Mouse (Mus musculus) liver, embryonic 12.5 days (tissue): ENCODE data around the gene Stk11. TPM values are rescaled to one million over a fixed set of nuclear protein-coding genes. Genes with fewer than 3 reads are reported as not detected.

Experiments
- ATAC-seq: fragments of 200-750 bp; cut with Nextera tagmentation; 2 replicates; pipeline ENCODE4 v1.8.0; 2017; ENCODE audit warnings: moderate number of reproducible peaks, mild to moderate bottlenecking, moderate library complexity
- H3K27ac ChIP-seq: fragments of 300-500 bp; sonication (generic); 2 replicates; pipeline ENCODE4 v1.5.1; 2016; ENCODE audit warnings: mild to moderate bottlenecking
- H3K27me3 ChIP-seq: fragments of 300-500 bp; sonication (generic); replicated peaks from 2 replicates; pipeline ENCODE4 v1.6.1; 2016; ENCODE audit warnings: mild to moderate bottlenecking, moderate library complexity
- H3K36me3 ChIP-seq: fragments of 300-500 bp; sonication (generic); 2 replicates; pipeline ENCODE4 v1.6.1; 2016; ENCODE audit warnings: mild to moderate bottlenecking, moderate library complexity
- H3K4me1 ChIP-seq: fragments of 300-500 bp; sonication (generic); 2 replicates; pipeline ENCODE4 v1.6.1; 2016
- H3K4me2 ChIP-seq: fragments of 300-500 bp; sonication (generic); 2 replicates; pipeline ENCODE4 v1.6.1; 2016; ENCODE audit warnings: mild to moderate bottlenecking, moderate library complexity
- H3K4me3 ChIP-seq: fragments of 300-500 bp; sonication (generic); 2 replicates; pipeline ENCODE4 v1.5.1; 2016; ENCODE audit warnings: mild to moderate bottlenecking, moderate library complexity
- H3K9ac ChIP-seq: fragments of 300-500 bp; sonication (generic); 2 replicates; pipeline ENCODE4 v1.6.1; 2016; ENCODE audit warnings: mild to moderate bottlenecking, moderate library complexity
- H3K9me3 ChIP-seq: fragments of 300-500 bp; sonication (generic); replicated peaks from 2 replicates; pipeline ENCODE4 v1.6.1; 2016; ENCODE audit warnings: mild to moderate bottlenecking, moderate library complexity
- WGBS: fragments of 180-500 bp; shearing (Covaris S2); methylation state at CpG from one replicate; pipeline ENCODE4 v1.1.7; 2016; ENCODE audit not compliant: insufficient replicate concordance; 5-methylcytosine and 5-hydroxymethylcytosine counted together
- polyA plus RNA-seq: library from polyadenylated mRNA; unstranded; fragments of >200 nt; fragmentation: Nextera tagmentation; extraction: Ambion mirVana; gene quantifications from 2 replicates; pipeline ENCODE4 v1.2.1, GENCODE M21; 2016

Gene Stk11
- polyA plus RNA-seq, 1 experiment from 2014 or later, result 18.6 TPM

DNA sequence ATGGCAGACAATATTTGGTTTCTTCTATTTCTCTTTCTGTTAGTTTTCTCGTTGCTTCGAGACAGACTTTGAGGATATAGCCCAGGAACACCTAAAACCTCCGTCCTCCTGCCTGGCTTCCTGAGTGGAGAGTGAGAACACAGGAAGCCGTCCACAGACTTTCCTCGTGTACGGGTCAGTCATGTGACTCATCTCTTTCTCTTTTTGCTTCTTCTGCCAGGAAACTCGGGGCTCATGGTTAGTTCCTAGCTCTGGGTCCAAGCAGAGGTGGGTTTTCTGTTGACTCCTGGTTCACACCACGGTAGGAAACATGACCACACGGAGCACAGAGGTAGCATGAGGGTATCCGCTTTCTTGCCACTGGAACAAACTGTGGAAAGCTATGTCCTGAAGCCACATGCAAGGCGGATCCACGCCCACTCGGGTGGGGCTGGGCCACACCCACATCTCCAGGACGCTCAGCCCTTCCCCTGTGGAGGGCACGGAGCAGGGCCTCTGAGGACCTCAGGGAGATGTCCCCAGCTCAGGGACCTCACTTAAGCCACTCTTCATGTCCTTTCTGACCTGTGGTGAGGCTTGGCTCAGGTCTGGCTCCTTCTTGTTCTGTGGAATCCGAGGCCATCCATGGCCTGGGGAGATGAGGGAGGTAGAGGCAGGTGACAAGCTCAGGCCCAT is 35.1 kb upstream of the Stk11 start:
- Histone ChIP-seq H3K4me3 (peak overlapping the region; percentile 32), H3K4me2 (peak overlapping the region; percentile 76), H3K27me3 (no peaks in the 10 kb centered on the region), H3K9me3 (no peaks in the 10 kb centered on the region), H3K36me3 (peaks cover 90% of the 10 kb centered on the region), H3K9ac (peak overlapping the region; percentile 73), H3K27ac (peak overlapping the region; percentile 96), H3K4me1 (peaks cover 73% of the 10 kb centered on the region)
- WGBS, result 52% methylated on average over 16 of the region's 16 CpGs
- peak; percentile 88 for ATAC-seq

DNA sequence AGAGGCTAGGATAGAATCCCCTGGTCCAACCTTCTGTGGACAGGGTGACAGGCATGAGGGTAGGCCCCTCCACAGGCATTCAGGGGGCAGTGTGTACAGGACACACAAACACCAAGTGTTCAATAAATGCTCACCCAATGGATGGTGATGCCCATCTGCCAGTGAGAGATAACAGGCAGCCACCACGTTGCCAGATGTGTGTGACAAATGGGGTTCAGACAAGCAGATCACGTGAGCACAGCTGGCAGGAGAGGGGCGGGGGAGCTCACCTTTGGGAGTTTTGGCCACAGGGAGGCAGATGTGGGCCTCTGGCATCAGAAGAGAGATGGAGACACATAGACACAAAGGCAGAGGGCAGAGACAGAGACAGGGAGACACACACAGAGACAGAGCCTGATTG is 34.5 kb upstream of the Stk11 start:
- H3K27me3 ChIP-seq, result no peaks in the 10 kb centered on the region
- 17% methylated on average over 3 of the region's 3 CpGs for WGBS
- ATAC-seq, result peak; percentile 93
- H3K9ac ChIP-seq, result peak overlapping the region; percentile 73
- peaks cover 68% of the 10 kb centered on the region for H3K4me1 ChIP-seq
- no peaks in the 10 kb centered on the region for H3K9me3 ChIP-seq
- H3K4me2 ChIP-seq, result peak overlapping the region; percentile 76
- peaks cover 90% of the 10 kb centered on the region for H3K36me3 ChIP-seq
- H3K4me3 ChIP-seq, result peak overlapping the region; percentile 32
- peak overlapping the region; percentile 96 for H3K27ac ChIP-seq

DNA sequence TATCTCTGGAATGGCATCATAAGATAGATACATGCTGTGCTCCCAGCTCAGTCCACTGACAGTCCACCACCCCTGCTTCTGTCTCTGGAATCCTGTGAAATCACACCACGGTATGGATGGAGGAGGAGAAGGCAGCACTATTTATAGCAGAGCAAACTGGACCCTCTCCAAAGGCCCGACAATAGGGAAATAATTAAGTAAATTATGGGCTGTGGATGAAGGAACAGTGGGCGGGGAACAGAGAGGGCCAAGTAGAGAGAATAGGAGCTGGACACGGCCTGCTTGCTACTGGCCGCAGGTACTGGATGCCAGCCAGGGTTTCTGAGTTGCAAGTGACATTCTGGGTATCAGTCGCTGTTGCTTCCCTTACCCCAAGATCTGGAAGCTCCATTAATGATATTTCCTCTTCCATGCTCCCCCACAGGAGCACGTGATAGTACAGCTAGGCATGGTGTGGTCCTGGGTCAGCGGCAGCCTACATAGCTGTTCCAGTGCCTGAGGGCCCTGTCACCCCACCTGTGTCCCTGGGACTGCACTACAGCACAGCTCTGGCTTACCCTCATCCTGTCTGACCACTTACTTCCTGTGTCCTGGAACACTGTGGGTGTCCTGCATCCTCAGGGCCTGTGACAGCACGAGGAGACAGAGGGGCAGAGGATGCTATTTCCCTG is 30.7 kb upstream of the Stk11 start:
- ATAC-seq, result no peak
- no peak overlapping the region for H3K9ac ChIP-seq
- peaks cover 86% of the 10 kb centered on the region for H3K4me1 ChIP-seq
- H3K9me3 ChIP-seq, result no peaks in the 10 kb centered on the region
- H3K36me3 ChIP-seq, result peaks cover 66% of the 10 kb centered on the region
- no peak overlapping the region for H3K4me2 ChIP-seq
- no peak overlapping the region for H3K4me3 ChIP-seq
- no peak overlapping the region for H3K27ac ChIP-seq
- no peaks in the 10 kb centered on the region for H3K27me3 ChIP-seq
- 82% methylated on average over 9 of the region's 9 CpGs for WGBS

DNA sequence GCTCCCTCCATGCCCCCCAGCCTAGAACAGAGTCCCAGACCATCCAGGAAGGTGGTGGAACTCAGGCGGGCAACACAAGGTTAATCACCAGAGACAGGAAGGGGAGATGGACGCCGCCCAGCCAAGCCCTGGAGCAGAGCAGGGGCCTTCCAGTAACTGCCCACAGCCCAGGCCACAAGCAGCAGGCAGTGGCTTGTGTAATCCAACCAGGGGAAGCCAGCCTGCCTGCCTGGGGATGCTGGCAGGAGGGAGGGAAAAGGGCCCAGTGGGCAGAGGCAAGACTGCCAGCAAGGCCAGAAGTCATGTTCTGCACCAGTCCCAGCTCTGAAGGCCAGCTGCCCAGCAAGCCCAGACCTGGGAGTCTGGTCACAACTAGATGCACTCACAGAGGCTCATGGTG is 28.8 kb upstream of the Stk11 start:
- peak overlapping the region; percentile 24; the same call in 1 of the 2 replicates for H3K9ac ChIP-seq
- no peaks in the 10 kb centered on the region for H3K27me3 ChIP-seq
- no peaks in the 10 kb centered on the region for H3K9me3 ChIP-seq
- H3K4me2 ChIP-seq, result peak overlapping the region; percentile 10; the same call in 1 of the 2 replicates
- H3K4me1 ChIP-seq, result peaks cover 79% of the 10 kb centered on the region
- no peak overlapping the region for H3K4me3 ChIP-seq
- WGBS, result 31% methylated on average over 3 of the region's 3 CpGs
- no peak for ATAC-seq
- peak overlapping the region; percentile 70 for H3K27ac ChIP-seq
- H3K36me3 ChIP-seq, result peaks cover 62% of the 10 kb centered on the region

DNA sequence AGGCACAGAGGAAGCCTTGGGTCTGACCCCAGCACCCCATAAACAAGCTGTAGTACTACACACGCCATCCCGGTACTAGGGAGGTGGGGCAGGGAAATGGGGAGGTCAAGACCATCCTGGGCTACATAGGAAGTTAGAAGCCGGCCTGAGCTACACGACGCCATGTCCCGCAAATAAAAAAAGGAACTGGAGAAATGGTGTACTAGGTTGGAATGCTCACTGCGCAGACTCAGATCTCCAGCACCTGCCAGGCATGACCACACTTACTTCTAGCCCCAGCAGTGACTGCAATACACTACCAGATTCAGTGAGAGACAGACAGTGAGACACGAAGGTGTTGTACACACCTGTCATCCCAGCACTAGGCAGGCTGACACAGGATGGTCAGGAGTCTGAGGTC is 28.1 kb upstream of the Stk11 start:
- peaks cover 57% of the 10 kb centered on the region for H3K36me3 ChIP-seq
- no peaks in the 10 kb centered on the region for H3K27me3 ChIP-seq
- H3K4me1 ChIP-seq, result peaks cover 79% of the 10 kb centered on the region
- H3K9me3 ChIP-seq, result no peaks in the 10 kb centered on the region
- H3K4me3 ChIP-seq, result no peak overlapping the region
- peak overlapping the region; percentile 70 for H3K27ac ChIP-seq
- no peak overlapping the region for H3K4me2 ChIP-seq
- H3K9ac ChIP-seq, result no peak overlapping the region
- ATAC-seq, result no peak
- 58% methylated on average over 8 of the region's 8 CpGs for WGBS

DNA sequence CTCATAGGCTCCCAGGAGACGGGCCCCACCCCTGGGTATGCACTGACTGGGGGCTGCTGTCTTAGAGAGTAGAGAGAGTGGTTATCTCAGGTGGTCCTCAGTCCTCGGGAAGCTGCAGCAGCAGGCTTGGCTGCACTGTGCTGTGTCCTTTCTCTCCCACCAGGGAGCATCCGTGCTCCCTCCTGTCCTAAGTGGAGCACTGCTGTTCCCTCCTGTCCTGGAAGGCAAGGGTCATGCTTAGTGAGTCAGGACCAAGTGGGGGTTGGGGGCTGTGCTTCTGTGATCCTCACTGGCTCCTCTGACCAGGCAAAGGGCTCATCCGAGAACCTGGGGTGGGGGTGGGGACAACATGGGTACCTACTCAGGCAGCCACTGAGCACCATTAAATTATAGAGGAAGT is 26.5 kb upstream of the Stk11 start:
- Histone ChIP-seq H3K4me1 (peaks cover 81% of the 10 kb centered on the region), H3K27ac (peak overlapping the region; percentile 18; the same call in 1 of the 2 replicates), H3K9ac (no peak overlapping the region), H3K9me3 (no peaks in the 10 kb centered on the region), H3K27me3 (no peaks in the 10 kb centered on the region), H3K4me3 (no peak overlapping the region), H3K4me2 (no peak overlapping the region), H3K36me3 (peaks cover 46% of the 10 kb centered on the region)
- ATAC-seq, result peak; percentile 34
- WGBS, result 58% methylated on average over 4 of the region's 4 CpGs

DNA sequence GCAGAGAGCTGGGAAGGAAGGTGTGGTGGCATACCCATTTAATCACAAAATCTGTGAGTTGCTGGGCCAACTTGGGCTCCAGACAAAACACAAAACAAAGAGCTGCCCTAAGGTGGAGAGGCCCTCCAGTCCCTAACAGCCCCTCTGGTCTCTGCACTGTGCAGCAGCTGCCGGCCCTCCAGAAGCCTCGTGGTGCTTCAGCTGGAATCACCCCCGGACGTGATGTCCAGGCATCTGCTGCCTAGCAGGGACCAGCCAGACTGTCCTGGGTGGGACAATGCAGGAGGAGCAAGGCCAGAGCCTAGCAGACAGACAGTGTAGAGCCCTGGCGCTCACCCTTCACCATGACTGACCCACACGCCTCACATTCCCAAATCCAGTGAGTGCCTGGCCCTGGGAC is 24.1 kb upstream of the Stk11 start:
- no peak for ATAC-seq
- Histone ChIP-seq H3K9me3 (no peaks in the 10 kb centered on the region), H3K9ac (no peak overlapping the region), H3K36me3 (peaks cover 32% of the 10 kb centered on the region), H3K4me2 (no peak overlapping the region), H3K27me3 (no peaks in the 10 kb centered on the region), H3K4me3 (no peak overlapping the region), H3K27ac (no peak overlapping the region; the same call in 1 of the 2 replicates), H3K4me1 (peaks cover 91% of the 10 kb centered on the region)
- WGBS, result 90% methylated on average over 6 of the region's 6 CpGs

DNA sequence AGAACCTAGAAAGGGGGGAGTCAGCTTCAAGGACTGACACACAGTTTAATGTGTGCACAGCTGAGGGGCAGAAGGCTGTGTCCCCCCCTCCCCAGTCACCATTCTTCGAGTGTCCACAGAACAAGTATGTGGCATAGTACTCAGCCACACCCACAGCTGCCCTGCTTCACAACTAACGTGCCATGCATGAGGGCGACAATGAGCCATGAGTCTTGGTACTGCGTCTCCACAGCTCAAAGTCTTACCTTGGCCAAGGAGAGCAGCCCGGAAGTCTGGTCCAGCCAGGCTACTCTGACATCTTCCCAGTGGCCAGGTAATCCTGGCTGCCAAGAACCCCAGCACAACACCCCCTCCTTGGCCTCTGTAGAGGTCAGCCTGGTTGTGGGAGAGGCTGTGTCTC is 22.9 kb upstream of the Stk11 start:
- H3K9me3 ChIP-seq, result no peaks in the 10 kb centered on the region
- no peak overlapping the region for H3K4me3 ChIP-seq
- ATAC-seq, result no peak
- no peaks in the 10 kb centered on the region for H3K27me3 ChIP-seq
- H3K9ac ChIP-seq, result no peak overlapping the region
- no peak overlapping the region for H3K27ac ChIP-seq
- 86% methylated on average over 5 of the region's 5 CpGs for WGBS
- H3K36me3 ChIP-seq, result peaks cover 35% of the 10 kb centered on the region
- peaks cover 91% of the 10 kb centered on the region for H3K4me1 ChIP-seq
- no peak overlapping the region for H3K4me2 ChIP-seq

DNA sequence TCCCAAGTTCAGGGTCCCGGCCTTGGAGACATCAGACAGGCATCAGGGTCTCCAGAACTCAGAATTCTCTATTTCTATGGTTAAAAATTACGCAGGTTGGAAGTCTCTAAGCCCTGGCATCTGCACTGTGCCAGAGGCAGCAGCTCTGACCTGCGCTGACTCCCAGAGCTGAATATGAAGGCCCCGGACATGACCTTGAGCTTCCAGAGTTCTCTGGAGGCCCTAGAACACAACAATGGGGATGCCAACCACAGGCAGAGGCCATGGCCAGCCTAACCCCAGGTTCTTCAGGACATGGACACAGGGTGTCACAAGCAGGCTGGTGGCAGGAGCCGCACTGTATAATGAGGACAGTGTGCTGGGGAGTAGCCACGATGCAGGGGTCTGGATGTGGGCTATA is 21.5 kb upstream of the Stk11 start:
- no peak for ATAC-seq
- Histone ChIP-seq H3K36me3 (peaks cover 35% of the 10 kb centered on the region), H3K27me3 (no peaks in the 10 kb centered on the region), H3K9me3 (no peaks in the 10 kb centered on the region), H3K4me1 (peaks cover 91% of the 10 kb centered on the region), H3K4me2 (no peak overlapping the region), H3K27ac (no peak overlapping the region), H3K9ac (no peak overlapping the region), H3K4me3 (no peak overlapping the region)
- 84% methylated on average over 6 of the region's 6 CpGs for WGBS

DNA sequence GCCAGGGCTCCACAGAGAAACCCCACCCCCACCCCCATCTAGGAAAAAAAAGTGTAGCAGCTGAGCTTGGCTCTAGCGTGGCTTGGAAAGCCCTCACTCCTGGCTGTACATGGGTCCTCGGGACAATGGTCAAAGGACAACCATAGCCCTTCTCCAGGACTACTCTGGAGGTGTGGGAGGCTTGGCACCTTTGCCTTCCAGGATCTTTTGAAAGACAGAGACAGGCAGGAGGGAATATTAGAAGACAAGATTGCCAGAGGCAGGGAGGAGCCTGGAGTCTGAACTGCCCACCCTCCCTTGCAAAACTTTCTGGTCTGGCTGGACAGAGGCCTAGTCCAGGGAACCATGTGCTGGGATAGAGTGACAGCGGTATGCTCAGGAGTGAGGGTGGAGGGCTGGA is 20.9 kb upstream of the Stk11 start:
- H3K4me3 ChIP-seq, result no peak overlapping the region
- 73% methylated on average over 3 of the region's 3 CpGs for WGBS
- no peaks in the 10 kb centered on the region for H3K27me3 ChIP-seq
- no peak for ATAC-seq
- 0 out of 2 replicates have a peak overlapping the region, but pooled peaks have one; percentile 0 for H3K27ac ChIP-seq
- H3K36me3 ChIP-seq, result peaks cover 37% of the 10 kb centered on the region
- no peaks in the 10 kb centered on the region for H3K9me3 ChIP-seq
- H3K4me1 ChIP-seq, result peaks cover 92% of the 10 kb centered on the region
- H3K4me2 ChIP-seq, result no peak overlapping the region
- H3K9ac ChIP-seq, result no peak overlapping the region

DNA sequence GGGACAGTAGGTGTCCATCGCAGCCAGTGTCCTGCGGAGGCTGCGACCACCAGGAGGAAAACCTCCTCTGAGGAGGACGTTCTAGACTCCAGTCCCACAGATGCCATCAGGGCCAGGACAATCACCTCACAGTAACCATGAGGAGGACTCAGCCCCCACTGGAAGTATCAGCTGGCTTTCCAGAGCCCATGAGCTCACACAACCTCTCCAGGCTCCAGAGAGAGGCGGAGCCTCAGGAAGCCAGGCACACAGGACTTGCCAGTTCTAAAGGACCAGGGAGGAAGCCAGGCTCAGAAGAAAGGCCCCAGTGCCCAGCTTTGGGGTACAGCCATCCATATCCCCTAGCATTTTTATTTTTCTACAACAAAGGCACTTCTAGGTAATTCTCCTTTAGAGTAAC is 20.1 kb upstream of the Stk11 start:
- Histone ChIP-seq H3K4me1 (peaks cover 92% of the 10 kb centered on the region), H3K27ac (no peak overlapping the region)
- no peak for ATAC-seq

DNA sequence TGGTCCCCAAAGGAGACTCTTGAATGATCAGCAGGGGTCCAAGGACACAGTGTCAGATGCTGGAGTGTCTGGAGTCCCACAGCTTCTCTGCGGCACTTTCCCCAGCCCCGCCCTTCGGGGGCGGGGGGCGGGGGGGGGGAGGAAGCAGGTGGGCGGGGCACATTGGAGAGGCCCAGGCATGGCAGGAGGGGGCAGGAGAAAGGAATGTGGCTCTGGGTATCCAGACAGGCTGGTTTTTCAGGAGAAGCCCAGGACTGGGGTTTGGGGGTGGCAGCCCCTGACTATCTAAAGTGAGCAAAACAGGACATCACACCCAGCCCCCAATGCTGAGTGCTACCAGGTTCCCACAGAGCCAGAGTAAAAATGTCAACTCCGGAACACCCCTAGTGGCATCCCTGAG is 18.3 kb upstream of the Stk11 start:
- Histone ChIP-seq H3K4me1 (peaks cover 97% of the 10 kb centered on the region), H3K4me2 (peak overlapping the region; percentile 95), H3K9ac (peak overlapping the region; percentile 56), H3K4me3 (no peak overlapping the region), H3K9me3 (no peaks in the 10 kb centered on the region), H3K27me3 (no peaks in the 10 kb centered on the region), H3K36me3 (peaks cover 28% of the 10 kb centered on the region), H3K27ac (peak overlapping the region; percentile 70)
- peak; percentile 47; the same call in 1 of the 2 replicates for ATAC-seq
- WGBS, result 14% methylated on average over 7 of the region's 7 CpGs

More for the DNA sequence above, 20.1 kb upstream of the Stk11 start:
- no peak overlapping the region for H3K4me3 ChIP-seq
- H3K9ac ChIP-seq, result no peak overlapping the region
- no peaks in the 10 kb centered on the region for H3K9me3 ChIP-seq
- no peaks in the 10 kb centered on the region for H3K27me3 ChIP-seq
- H3K36me3 ChIP-seq, result peaks cover 34% of the 10 kb centered on the region
- no peak overlapping the region for H3K4me2 ChIP-seq
- 93% methylated on average over 5 of the region's 5 CpGs for WGBS
